Mouse (Mus musculus) E14TG2a.4 (cell line): ENCODE measurements around the gene H2-Oa.

Experiments
- CTCF ChIP-seq: conservative IDR thresholded peaks from 2 replicates; pipeline ENCODE4 v1.5.1; 2014; ENCODE audit warnings: low read length
- NANOG ChIP-seq: IDR thresholded peaks from 2 replicates; pipeline ENCODE4 v1.6.1; 2014; ENCODE audit warnings: borderline replicate concordance, low read length, mixed read lengths

- peak; percentile 80 for TF ChIP-seq CTCF
- TF ChIP-seq NANOG = no peak
These were observed 9.5 kb downstream of the H2-Oa start for GRCm38 (mm10) chr17:34101604-34102032.
